Mouse (Mus musculus) intestine, postnatal 0 days (tissue): Measurements from ENCODE around the gene Gm20075. TPM values are rescaled to one million over a fixed set of nuclear protein-coding genes. Genes with fewer than 3 reads are reported as not detected.
"Not testable (repeated sequence)": the region's sequence is repeated elsewhere in the genome, so short reads cannot be mapped to it uniquely, and the experiment has no call there.

ENCODE experiments used
- ATAC-seq: fragments of 200-750 bp; cut with Nextera tagmentation; 2 replicates; pipeline ENCODE4 v1.8.0; 2017; ENCODE audit warnings: mild to moderate bottlenecking, moderate TSS enrichment, moderate library complexity
- H3K27ac ChIP-seq: fragments of 300-500 bp; sonication (generic); 2 replicates; pipeline ENCODE4 v1.5.1; 2014; ENCODE audit warnings: mild to moderate bottlenecking, low read depth, low read length, moderate library complexity
- H3K27me3 ChIP-seq: fragments of 300-500 bp; sonication (generic); replicated peaks from 2 replicates; pipeline ENCODE4 v1.6.1; 2014; ENCODE audit warnings: low read length, mixed read lengths; ENCODE audit not compliant: control insufficient read depth, insufficient read depth
- H3K36me3 ChIP-seq: fragments of 300-500 bp; sonication (generic); 2 replicates; pipeline ENCODE4 v1.6.1; 2014; ENCODE audit warnings: mild to moderate bottlenecking, moderate library complexity; ENCODE audit not compliant: control insufficient read depth, insufficient read depth
- H3K4me1 ChIP-seq: fragments of 300-500 bp; sonication (generic); replicated peaks from 2 replicates; pipeline ENCODE4 v1.6.1; 2014; ENCODE audit warnings: antibody characterized with exemption, low read length, mixed read lengths; ENCODE audit not compliant: control insufficient read depth, insufficient read depth
- H3K4me2 ChIP-seq: fragments of 300-500 bp; sonication (generic); replicated peaks from 2 replicates; pipeline ENCODE4 v1.6.1; 2014; ENCODE audit warnings: low read depth, mild to moderate bottlenecking, moderate library complexity
- H3K4me3 ChIP-seq: fragments of 300-500 bp; sonication (generic); 2 replicates; pipeline ENCODE4 v1.5.1; 2014; ENCODE audit warnings: low read depth, low read length
- H3K9ac ChIP-seq: fragments of 300-500 bp; sonication (generic); 2 replicates; pipeline ENCODE4 v1.6.1; 2014; ENCODE audit warnings: mild to moderate bottlenecking, low read depth, low read length
- H3K9me3 ChIP-seq: fragments of 300-500 bp; sonication (generic); 2 replicates; pipeline ENCODE4 v1.6.1; 2016; ENCODE audit warnings: mixed run types; ENCODE audit not compliant: control insufficient read depth
- CTCF ChIP-seq: sonication (generic); IDR thresholded peaks from 2 replicates; pipeline ENCODE4 v1.5.1; 2016; ENCODE audit warnings: low read depth, mild to moderate bottlenecking, control low read depth, antibody characterized with exemption, moderate library complexity
- WGBS: fragments of 180-500 bp; shearing (Covaris S2); extraction: QIAGEN DNeasy Blood & Tissue Kit; methylation state at CpG from one replicate; pipeline ENCODE4 v1.1.7; 2014; 5-methylcytosine and 5-hydroxymethylcytosine counted together
- polyA plus RNA-seq: library from polyadenylated mRNA; unstranded; fragments of >200 nt; fragmentation: Nextera tagmentation; extraction: Ambion mirVana; gene quantifications from 2 replicates; pipeline ENCODE4 v1.2.1, GENCODE M21; 2015

Gm20075 gene
- 11.9 and 13.0 TPM in 2 replicates for polyA plus RNA-seq

GRCm38 (mm10) chr13:96081276-96081675 lies at the start of gene Gm20075:
Gm20075 (minus strand) TSS chr13:96081376.
- H3K27ac ChIP-seq, H3K4me3 ChIP-seq, H3K4me1 ChIP-seq, H3K36me3 ChIP-seq, H3K4me2 ChIP-seq, H3K27me3 ChIP-seq, ATAC-seq, H3K9ac ChIP-seq, H3K9me3 ChIP-seq: not testable (repeated sequence)
- 79% methylated on average over 3 of the region's 3 CpGs for WGBS

- H3K4me2 ChIP-seq, result no peak overlapping the region
- H3K36me3 ChIP-seq, result no peaks in the 10 kb centered on the region
- H3K9ac ChIP-seq, result no peak overlapping the region
- no peak for TF ChIP-seq CTCF
- no peak overlapping the region for H3K27ac ChIP-seq
- H3K4me3 ChIP-seq, result no peak overlapping the region
- ATAC-seq, result no peak
- 63% methylated on average over 3 of the region's 3 CpGs for WGBS
- no peaks in the 10 kb centered on the region for H3K4me1 ChIP-seq
- H3K27me3 ChIP-seq, result peaks cover 49% of the 10 kb centered on the region
- no peaks in the 10 kb centered on the region for H3K9me3 ChIP-seq
Measured at GRCm38 (mm10) chr13:96129081-96129480, 47.9 kb upstream of the Gm20075 start.

DNA sequence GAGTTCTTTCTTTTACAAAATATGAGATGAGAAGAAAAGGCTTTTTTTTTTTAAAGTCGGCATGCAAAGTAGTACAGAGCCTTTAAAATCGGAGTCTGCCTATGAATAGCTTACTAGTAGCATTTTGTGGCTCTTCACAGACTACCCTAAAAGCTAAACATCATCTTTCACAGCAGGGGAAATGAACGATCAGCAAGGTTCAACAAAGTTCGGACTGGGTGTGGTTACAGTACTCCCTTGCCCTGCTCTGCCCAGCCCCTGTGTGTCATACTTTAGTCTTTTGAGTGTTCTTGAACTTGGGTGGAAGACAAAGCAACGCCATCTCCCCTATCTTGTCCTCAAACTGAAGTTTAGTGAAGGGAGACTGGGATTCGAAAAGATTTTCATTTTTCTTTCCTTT lies 45.5 kb upstream of the Gm20075 start:
- Histone ChIP-seq H3K27ac (no peak overlapping the region), H3K4me3 (no peak overlapping the region), H3K9me3 (no peaks in the 10 kb centered on the region), H3K4me2 (no peak overlapping the region), H3K9ac (no peak overlapping the region), H3K4me1 (no peaks in the 10 kb centered on the region), H3K27me3 (peaks cover 27% of the 10 kb centered on the region), H3K36me3 (no peaks in the 10 kb centered on the region)
- 69% methylated on average over 6 of the region's 6 CpGs for WGBS
- no peak for ATAC-seq
- no peak for TF ChIP-seq CTCF

DNA sequence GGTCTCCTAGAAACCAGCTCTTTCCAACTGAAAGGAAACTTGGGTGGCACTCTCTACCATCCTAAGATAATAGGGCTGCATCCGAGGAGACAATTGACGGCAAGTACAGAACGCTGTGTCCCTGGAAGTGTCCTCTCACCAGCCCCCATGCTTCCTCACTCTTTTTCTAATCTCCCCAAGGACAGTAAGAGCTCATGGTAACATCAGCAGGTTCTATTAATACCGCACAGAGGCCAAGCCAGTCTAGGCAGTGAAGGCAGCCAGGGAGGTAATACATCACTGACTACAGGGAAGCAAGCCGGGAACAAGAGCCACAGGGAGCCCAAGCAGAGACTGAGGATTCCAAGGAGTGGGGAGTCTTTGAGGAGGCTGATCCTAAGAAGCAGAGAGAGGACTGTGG lies 43.8 kb upstream of the Gm20075 start:
- no peak overlapping the region for H3K9ac ChIP-seq
- TF ChIP-seq CTCF, result no peak
- ATAC-seq, result no peak
- no peak overlapping the region for H3K27ac ChIP-seq
- 68% methylated on average over 5 of the region's 5 CpGs for WGBS
- H3K36me3 ChIP-seq, result no peaks in the 10 kb centered on the region
- no peaks in the 10 kb centered on the region for H3K9me3 ChIP-seq
- no peaks in the 10 kb centered on the region for H3K4me1 ChIP-seq
- no peak overlapping the region for H3K4me3 ChIP-seq
- peaks cover 10% of the 10 kb centered on the region for H3K27me3 ChIP-seq
- H3K4me2 ChIP-seq, result no peak overlapping the region

GRCm38 (mm10) chr13:96112711-96113110 lies 31.5 kb upstream of the Gm20075 start:
- H3K4me3 ChIP-seq, result no peak overlapping the region
- no peaks in the 10 kb centered on the region for H3K27me3 ChIP-seq
- no peaks in the 10 kb centered on the region for H3K4me1 ChIP-seq
- ATAC-seq, result no peak
- H3K27ac ChIP-seq, result no peak overlapping the region
- H3K4me2 ChIP-seq, result no peak overlapping the region
- 81% methylated on average over 2 of the region's 2 CpGs for WGBS
- no peaks in the 10 kb centered on the region for H3K9me3 ChIP-seq
- TF ChIP-seq CTCF, result no peak
- no peaks in the 10 kb centered on the region for H3K36me3 ChIP-seq
- no peak overlapping the region for H3K9ac ChIP-seq

- no peaks in the 10 kb centered on the region for H3K9me3 ChIP-seq
- H3K4me2 ChIP-seq, result no peak overlapping the region
- no peak for TF ChIP-seq CTCF
- no peak overlapping the region for H3K27ac ChIP-seq
- H3K9ac ChIP-seq, result no peak overlapping the region
- 89% methylated on average over 3 of the region's 3 CpGs for WGBS
- no peak overlapping the region for H3K4me3 ChIP-seq
- no peaks in the 10 kb centered on the region for H3K27me3 ChIP-seq
- H3K4me1 ChIP-seq, result no peaks in the 10 kb centered on the region
- H3K36me3 ChIP-seq, result no peaks in the 10 kb centered on the region
- ATAC-seq, result no peak
Measured at GRCm38 (mm10) chr13:96110767-96111166, 29.6 kb upstream of the Gm20075 start.

- ATAC-seq, result no peak
- H3K27me3 ChIP-seq, result no peaks in the 10 kb centered on the region
- no peaks in the 10 kb centered on the region for H3K36me3 ChIP-seq
- no peak overlapping the region for H3K4me3 ChIP-seq
- H3K27ac ChIP-seq, result no peak overlapping the region
- no peak for TF ChIP-seq CTCF
- H3K4me1 ChIP-seq, result no peaks in the 10 kb centered on the region
- H3K4me2 ChIP-seq, result no peak overlapping the region
- H3K9me3 ChIP-seq, result no peaks in the 10 kb centered on the region
- no peak overlapping the region for H3K9ac ChIP-seq
- 66% methylated on average over 4 of the region's 4 CpGs for WGBS
Measured at GRCm38 (mm10) chr13:96106367-96106766, 25.2 kb upstream of the Gm20075 start.
